Mouse (Mus musculus) hindbrain, postnatal 0 days (tissue): Measurements from ENCODE around the gene Slamf9. TPM values are rescaled to one million over a fixed set of nuclear protein-coding genes. Genes with fewer than 3 reads are reported as not detected.

ENCODE experiments used
- ATAC-seq: fragments of 200-750 bp; cut with Nextera tagmentation; 2 replicates; pipeline ENCODE4 v1.8.0; 2017; ENCODE audit warnings: mild to moderate bottlenecking, moderate TSS enrichment, moderate library complexity
- DNase-seq: peaks from one replicate; pipeline ENCODE4 v3.0.0-alpha.2; 2015; ENCODE audit warnings: low spot score
- H3K27ac ChIP-seq: fragments of 300-500 bp; sonication (generic); 2 replicates; pipeline ENCODE4 v1.5.1; 2014; ENCODE audit warnings: mild to moderate bottlenecking
- H3K27me3 ChIP-seq: fragments of 300-500 bp; sonication (generic); 2 replicates; pipeline ENCODE4 v1.6.1; 2014; ENCODE audit warnings: low read length, mixed read lengths; ENCODE audit not compliant: insufficient read depth
- H3K36me3 ChIP-seq: fragments of 300-500 bp; sonication (generic); 2 replicates; pipeline ENCODE4 v1.6.1; 2014; ENCODE audit warnings: low read length, mixed read lengths; ENCODE audit not compliant: insufficient read depth
- H3K4me1 ChIP-seq: fragments of 300-500 bp; sonication (generic); 2 replicates; pipeline ENCODE4 v1.6.1; 2014; ENCODE audit warnings: antibody characterized with exemption, low read length, mixed read lengths; ENCODE audit not compliant: insufficient read depth
- H3K4me2 ChIP-seq: fragments of 300-500 bp; sonication (generic); 2 replicates; pipeline ENCODE4 v1.6.1; 2014; ENCODE audit warnings: low read depth, mild to moderate bottlenecking, low read length, moderate library complexity, mixed read lengths
- H3K4me3 ChIP-seq: fragments of 300-500 bp; sonication (generic); 2 replicates; pipeline ENCODE4 v1.5.1; 2014; ENCODE audit warnings: low read length
- H3K9ac ChIP-seq: fragments of 300-500 bp; sonication (generic); replicated peaks from 2 replicates; pipeline ENCODE4 v1.6.1; 2014; ENCODE audit warnings: mild to moderate bottlenecking, low read length, moderate library complexity, mixed read lengths
- H3K9me3 ChIP-seq: fragments of 300-500 bp; sonication (generic); 2 replicates; pipeline ENCODE4 v1.6.1; 2016; ENCODE audit warnings: low read length, mixed read lengths
- CTCF ChIP-seq: IDR thresholded peaks from 2 replicates; pipeline ENCODE4 v1.5.1; 2016; ENCODE audit warnings: antibody characterized with exemption, control low read depth, low read depth
- WGBS: fragments of 180-500 bp; shearing (Covaris S2); extraction: QIAGEN DNeasy Blood & Tissue Kit; methylation state at CpG from one replicate; pipeline ENCODE4 v1.1.7; 2014; 5-methylcytosine and 5-hydroxymethylcytosine counted together
- polyA plus RNA-seq: library from polyadenylated mRNA; unstranded; fragments of >200 nt; fragmentation: Nextera tagmentation; extraction: Ambion mirVana; gene quantifications from 2 replicates; pipeline ENCODE4 v1.2.1, GENCODE M21; 2015
- total RNA-seq: library from RNA; depleted of rRNA; stranded (reverse); fragments of >200 nt; gene quantifications from 2 replicates; pipeline ENCODE4 v1.2.3, GENCODE M21; 2014

Slamf9 gene
- total and polyA plus RNA-seq, 2 experiments from 2014 or later = 0.39 TPM; not detected in 1

GRCm38 (mm10) chr1:172450848-172451470 lies 24.2 kb upstream of the Slamf9 start:
- ATAC-seq (no peak), DNase-seq (no peak)
- Histone ChIP-seq H3K4me2 (no peak overlapping the region), H3K27me3 (no peaks in the 10 kb centered on the region), H3K9ac (no peak overlapping the region), H3K36me3 (no peaks in the 10 kb centered on the region), H3K9me3 (no peaks in the 10 kb centered on the region), H3K27ac (no peak overlapping the region), H3K4me1 (no peaks in the 10 kb centered on the region), H3K4me3 (no peak overlapping the region)
- no peak for TF ChIP-seq CTCF
- 42% methylated on average over 17 of the region's 17 CpGs for WGBS

DNA sequence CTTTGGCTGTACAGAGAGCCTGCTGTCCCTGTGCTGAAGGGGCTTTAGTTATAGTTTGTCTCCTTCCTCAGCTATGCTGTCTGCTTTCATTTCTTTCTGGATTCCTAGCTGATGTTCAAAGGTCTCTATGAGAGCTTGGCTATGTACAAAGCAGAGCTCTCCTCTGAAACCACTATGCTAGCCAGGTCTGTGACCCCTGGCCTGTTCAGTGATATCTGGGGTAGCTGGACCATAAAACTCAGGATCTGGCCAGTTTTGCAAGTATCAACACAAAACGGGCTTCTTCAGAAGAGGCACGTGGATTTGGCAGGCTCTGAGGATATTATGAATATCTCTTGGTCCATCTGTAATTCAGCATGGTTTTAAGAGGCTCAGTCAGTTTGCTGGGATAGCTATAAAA lies 22.2 kb upstream of the Slamf9 start:
- ATAC-seq (no peak), DNase-seq (no peak)
- H3K4me2 ChIP-seq = no peak overlapping the region
- H3K4me3 ChIP-seq = no peak overlapping the region
- H3K27ac ChIP-seq = no peak overlapping the region
- WGBS = 76% methylated on average over 2 of the region's 2 CpGs
- no peaks in the 10 kb centered on the region for H3K4me1 ChIP-seq
- H3K9me3 ChIP-seq = no peaks in the 10 kb centered on the region
- no peak overlapping the region for H3K9ac ChIP-seq
- no peaks in the 10 kb centered on the region for H3K36me3 ChIP-seq
- H3K27me3 ChIP-seq = no peaks in the 10 kb centered on the region
- TF ChIP-seq CTCF = no peak

DNA sequence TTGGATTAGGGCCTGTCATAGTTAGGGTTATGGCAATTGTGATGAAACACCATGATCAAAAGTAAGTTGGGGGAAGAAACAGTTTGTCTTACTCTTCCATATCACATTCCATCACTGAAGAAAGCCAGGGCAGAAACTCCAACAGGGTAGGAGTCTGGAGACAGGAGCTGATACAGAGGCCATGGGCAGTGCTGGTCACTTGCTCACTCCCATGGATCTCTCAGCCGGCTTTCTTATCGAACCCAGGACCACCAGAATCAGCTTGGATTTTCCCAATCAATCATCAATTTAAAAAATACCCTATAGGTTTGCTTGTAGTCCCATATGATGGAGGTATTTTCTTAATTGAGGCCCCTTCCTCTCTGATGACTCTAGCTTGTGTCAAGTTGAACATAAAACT lies 21.3 kb upstream of the Slamf9 start:
- no peaks in the 10 kb centered on the region for H3K36me3 ChIP-seq
- no peak overlapping the region for H3K9ac ChIP-seq
- no peak overlapping the region for H3K4me3 ChIP-seq
- no peaks in the 10 kb centered on the region for H3K9me3 ChIP-seq
- no peak overlapping the region for H3K4me2 ChIP-seq
- no peak for DNase-seq
- H3K4me1 ChIP-seq = no peaks in the 10 kb centered on the region
- ATAC-seq = no peak
- no peak for TF ChIP-seq CTCF
- no peak overlapping the region for H3K27ac ChIP-seq
- 91% methylated on average over 2 of the region's 2 CpGs for WGBS
- H3K27me3 ChIP-seq = no peaks in the 10 kb centered on the region

DNA sequence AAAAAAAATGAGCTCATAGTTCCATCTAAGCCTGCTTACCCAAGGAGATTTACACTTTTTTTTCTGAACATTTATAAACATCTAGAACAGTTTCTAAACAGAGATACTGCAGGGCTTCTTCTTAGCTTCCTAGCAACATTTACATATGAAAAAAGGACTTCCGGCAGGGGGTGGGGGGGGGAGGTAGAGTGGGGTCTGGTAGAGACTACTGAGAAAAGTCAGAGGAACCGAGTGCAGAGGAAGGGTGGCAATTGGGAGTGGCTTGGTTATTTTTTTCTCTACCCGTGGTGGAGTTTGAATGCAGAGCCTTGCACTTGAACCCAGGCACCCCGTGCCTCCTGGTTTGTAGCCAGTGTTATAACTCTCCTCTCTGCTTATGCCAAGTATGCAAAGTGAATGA lies 19.7 kb upstream of the Slamf9 start:
- no peak overlapping the region for H3K9ac ChIP-seq
- no peaks in the 10 kb centered on the region for H3K27me3 ChIP-seq
- H3K27ac ChIP-seq = no peak overlapping the region
- no peak for TF ChIP-seq CTCF
- ATAC-seq (no peak), DNase-seq (no peak)
- no peaks in the 10 kb centered on the region for H3K4me1 ChIP-seq
- no peaks in the 10 kb centered on the region for H3K9me3 ChIP-seq
- WGBS = 12% methylated on average over 4 of the region's 4 CpGs
- no peak overlapping the region for H3K4me2 ChIP-seq
- H3K4me3 ChIP-seq = no peak overlapping the region
- no peaks in the 10 kb centered on the region for H3K36me3 ChIP-seq

- DNase-seq (no peak), ATAC-seq (no peak)
- WGBS = 66% methylated on average over 7 of the region's 7 CpGs
- Histone ChIP-seq H3K4me1 (no peaks in the 10 kb centered on the region), H3K4me3 (no peak overlapping the region), H3K9me3 (no peaks in the 10 kb centered on the region), H3K36me3 (no peaks in the 10 kb centered on the region), H3K27ac (no peak overlapping the region), H3K4me2 (no peak overlapping the region), H3K9ac (no peak overlapping the region), H3K27me3 (no peaks in the 10 kb centered on the region)
- no peak for TF ChIP-seq CTCF
Measured at GRCm38 (mm10) chr1:172456001-172456677, 19.0 kb upstream of the Slamf9 start.

DNA sequence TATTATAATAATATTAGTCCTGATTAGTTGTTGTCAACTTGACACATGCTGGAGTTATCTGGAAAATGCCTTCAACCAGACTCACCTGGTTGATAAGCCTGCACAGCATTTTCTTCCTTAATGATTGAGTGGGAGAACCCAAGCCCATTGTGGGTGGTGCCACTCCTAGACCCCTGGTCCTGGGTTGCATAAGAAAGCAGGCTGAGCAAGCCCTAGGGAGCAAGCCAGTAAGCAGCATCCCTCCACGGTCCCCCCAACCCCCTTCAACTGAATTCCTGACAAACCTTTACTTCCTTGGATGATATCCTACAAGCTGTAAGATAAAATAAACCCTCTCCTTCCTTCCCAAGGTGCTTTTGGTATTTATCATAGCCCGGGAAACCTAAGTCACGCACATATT lies 18.0 kb upstream of the Slamf9 start:
- TF ChIP-seq CTCF = no peak
- no peaks in the 10 kb centered on the region for H3K27me3 ChIP-seq
- DNase-seq (no peak), ATAC-seq (no peak)
- no peaks in the 10 kb centered on the region for H3K4me1 ChIP-seq
- 94% methylated on average over 3 of the region's 3 CpGs for WGBS
- H3K36me3 ChIP-seq = no peaks in the 10 kb centered on the region
- H3K9ac ChIP-seq = no peak overlapping the region
- no peaks in the 10 kb centered on the region for H3K9me3 ChIP-seq
- no peak overlapping the region for H3K4me2 ChIP-seq
- no peak overlapping the region for H3K27ac ChIP-seq
- H3K4me3 ChIP-seq = no peak overlapping the region

GRCm38 (mm10) chr1:172458041-172458440 lies 17.1 kb upstream of the Slamf9 start:
- Histone ChIP-seq H3K4me1 (no peaks in the 10 kb centered on the region), H3K27ac (no peak overlapping the region), H3K4me2 (no peak overlapping the region), H3K9me3 (no peaks in the 10 kb centered on the region), H3K36me3 (no peaks in the 10 kb centered on the region), H3K27me3 (no peaks in the 10 kb centered on the region), H3K4me3 (no peak overlapping the region), H3K9ac (no peak overlapping the region)
- no peak for TF ChIP-seq CTCF
- no peak for ATAC-seq
- DNase-seq = no peak
- WGBS = 86% methylated on average over 3 of the region's 3 CpGs
